Mouse (Mus musculus) right cerebral cortex, postnatal 25 days (tissue): ENCODE data around the gene Phlpp1.

ENCODE experiments used
- DNase-seq: peaks from one replicate; pipeline ENCODE4 v3.0.0; 2022

Gene Phlpp1

DNA sequence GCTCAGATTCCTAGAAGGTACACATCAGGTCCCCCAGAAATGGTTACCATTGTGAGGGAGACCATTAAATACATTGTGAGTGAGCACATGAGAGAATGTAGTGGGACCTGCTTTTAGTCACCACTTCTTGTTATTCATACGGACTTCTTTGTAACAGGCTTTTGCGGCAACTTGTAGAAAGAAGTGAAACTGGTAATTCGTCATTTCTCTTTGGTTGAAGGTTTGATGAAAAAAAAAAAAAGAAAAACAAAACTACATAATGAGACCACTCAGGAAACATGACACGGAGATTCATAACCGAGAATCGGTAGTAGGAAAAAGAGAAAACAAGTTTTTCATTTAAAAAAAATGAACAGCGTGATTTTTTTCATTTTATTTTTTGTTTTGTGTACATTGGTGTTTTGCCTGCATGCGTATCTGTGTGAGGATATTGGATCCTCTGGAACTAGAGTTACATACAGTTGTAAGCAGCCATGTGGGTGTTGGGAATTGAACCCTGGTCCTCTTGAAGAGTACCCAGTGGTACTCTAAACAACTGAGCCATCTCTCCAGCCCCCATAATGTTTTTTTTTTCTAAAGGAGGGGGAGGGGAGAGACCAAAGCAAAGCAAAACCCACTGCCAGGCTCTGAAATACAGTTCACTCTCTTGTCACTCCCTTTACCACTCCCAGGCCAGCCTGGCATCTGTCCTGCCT, 150.0 kb downstream of the Phlpp1 start:
- DNase-seq: no peak

- DNase-seq: no peak
These were observed 155.1 kb downstream of the Phlpp1 start for GRCm38 (mm10) chr1:106326691-106327090.

DNA sequence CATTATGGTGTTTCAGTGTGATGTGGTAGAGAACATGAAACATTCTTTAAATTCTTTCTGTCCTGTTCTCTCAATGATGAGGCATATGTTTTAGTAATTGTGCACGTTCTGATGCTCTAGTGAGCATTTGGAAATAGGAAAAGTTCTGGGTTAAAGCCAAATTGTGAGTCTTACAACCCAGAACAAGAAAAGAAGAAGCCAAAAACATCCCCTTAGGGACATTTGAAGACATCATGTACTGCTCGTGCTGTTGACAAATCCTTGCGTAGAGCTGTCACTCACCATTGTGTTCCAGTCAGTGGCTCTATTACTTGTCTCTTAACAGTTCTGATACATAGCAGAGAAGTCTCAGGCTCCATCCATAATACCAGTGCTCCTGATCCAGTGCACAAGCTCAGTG, 170.5 kb downstream of the Phlpp1 start:
- DNase-seq: no peak

- DNase-seq: no peak
These were observed 173.7 kb downstream of the Phlpp1 start for GRCm38 (mm10) chr1:106345265-106345664.

GRCm38 (mm10) chr1:106346776-106347175, 175.2 kb downstream of the Phlpp1 start:
- DNase-seq: no peak

- DNase-seq: no peak
These were observed 177.6 kb downstream of the Phlpp1 start for GRCm38 (mm10) chr1:106349116-106349515.

- no peak for DNase-seq
These were observed 180.0 kb downstream of the Phlpp1 start for GRCm38 (mm10) chr1:106351512-106351911.

GRCm38 (mm10) chr1:106352801-106353511, 181.4 kb downstream of the Phlpp1 start:
- DNase-seq: peak; percentile 31

GRCm38 (mm10) chr1:106353993-106354392, 182.4 kb downstream of the Phlpp1 start:
- DNase-seq: no peak

DNA sequence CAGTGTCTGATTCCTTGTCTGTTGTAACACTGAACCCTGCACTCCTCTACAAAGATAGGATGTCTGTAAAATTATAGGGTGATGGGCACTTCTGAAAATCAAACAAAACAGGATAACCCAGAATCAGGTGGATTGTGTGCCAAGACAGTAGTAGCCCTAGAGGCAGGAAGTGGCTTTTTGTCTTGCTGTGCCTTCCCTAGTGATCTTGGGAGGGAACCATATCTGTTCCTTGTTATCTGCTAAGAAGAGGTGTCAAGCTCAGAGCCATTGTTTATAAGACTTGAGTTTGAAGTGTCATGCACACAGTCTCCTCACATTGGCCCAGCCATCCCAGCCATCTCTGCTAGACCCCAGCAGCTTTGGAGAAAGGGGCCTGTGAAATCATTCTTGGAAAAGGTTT, 187.9 kb downstream of the Phlpp1 start:
- no peak for DNase-seq

GRCm38 (mm10) chr1:106362841-106363604, 191.5 kb downstream of the Phlpp1 start:
- DNase-seq: no peak

- no peak for DNase-seq
These were observed 197.8 kb downstream of the Phlpp1 start for GRCm38 (mm10) chr1:106369330-106369729.

DNA sequence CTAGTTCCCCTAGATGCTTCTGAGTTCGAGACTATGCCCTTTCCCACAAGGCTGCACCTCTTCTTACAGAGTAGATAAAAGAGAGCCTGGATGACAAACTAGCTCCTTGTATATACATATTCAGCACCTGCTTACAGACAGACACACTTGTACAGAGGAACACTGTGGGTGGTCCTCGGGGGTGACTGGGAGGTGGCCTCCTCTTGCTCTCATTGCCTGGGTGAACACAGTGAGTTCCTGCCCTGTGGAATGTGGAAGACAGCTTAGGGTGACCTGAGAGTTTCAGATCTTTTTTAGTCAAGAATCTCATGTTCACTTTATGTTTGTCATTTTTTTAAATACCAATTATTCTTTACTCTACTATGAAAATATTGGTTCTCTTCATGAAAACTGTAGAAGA, 200.9 kb downstream of the Phlpp1 start:
- DNase-seq: no peak

DNA sequence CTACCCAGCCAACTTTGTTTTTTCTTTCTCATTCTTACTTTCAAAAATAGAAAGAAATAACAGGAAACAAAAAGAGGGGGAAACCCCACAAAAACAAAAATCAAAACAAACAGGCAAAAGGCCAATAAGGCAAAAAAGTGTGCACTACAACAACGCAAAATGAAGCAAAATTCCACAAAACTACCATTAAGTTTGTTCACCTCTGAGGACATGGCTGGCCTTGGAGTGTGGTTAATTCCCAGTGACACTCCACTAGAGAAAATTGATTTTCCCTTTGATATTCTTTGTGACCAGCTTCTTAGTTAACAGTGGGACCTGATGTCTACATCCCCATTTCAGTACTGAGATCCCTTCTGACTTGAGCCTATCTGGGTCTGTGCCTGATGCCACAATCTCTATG, 202.1 kb downstream of the Phlpp1 start:
- DNase-seq: no peak

DNA sequence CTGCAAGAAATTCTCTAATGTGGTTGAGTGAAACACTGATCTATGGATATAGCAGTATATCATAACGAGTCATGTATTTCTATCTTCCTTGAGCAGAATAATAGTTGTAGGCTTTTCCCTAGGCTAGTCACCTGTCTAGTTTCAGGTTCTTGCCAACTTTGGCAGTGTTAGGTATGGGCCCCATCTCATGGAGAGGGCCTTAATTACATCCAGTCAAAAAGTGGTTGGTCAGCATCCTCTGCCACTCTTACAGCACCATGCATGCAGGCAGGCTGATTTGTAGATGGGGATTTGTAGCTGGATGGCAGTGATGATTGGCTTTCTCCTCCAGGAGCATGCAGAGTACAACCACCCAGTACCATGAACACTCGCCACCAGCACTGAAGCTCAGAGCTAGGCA, 202.7 kb downstream of the Phlpp1 start:
- no peak for DNase-seq

DNA sequence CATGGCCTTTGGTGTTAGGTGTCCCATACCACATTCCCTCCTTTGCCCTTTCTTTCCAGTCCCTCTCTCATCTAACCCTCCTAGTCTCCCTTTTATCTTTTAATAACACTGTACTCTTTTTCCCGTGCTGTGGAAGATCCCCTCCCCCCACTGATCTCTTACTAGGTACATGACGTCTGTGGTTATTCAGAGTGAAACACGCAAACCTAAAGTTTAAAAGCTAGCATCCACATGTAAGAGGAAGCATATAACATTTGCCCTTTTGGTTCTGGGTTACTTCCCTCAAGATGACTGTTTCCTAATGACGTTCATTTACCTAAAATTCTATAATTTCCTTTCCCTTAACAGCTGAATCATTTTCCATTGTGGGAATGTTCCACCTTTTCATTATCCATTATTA, 203.4 kb downstream of the Phlpp1 start:
- DNase-seq: no peak

DNA sequence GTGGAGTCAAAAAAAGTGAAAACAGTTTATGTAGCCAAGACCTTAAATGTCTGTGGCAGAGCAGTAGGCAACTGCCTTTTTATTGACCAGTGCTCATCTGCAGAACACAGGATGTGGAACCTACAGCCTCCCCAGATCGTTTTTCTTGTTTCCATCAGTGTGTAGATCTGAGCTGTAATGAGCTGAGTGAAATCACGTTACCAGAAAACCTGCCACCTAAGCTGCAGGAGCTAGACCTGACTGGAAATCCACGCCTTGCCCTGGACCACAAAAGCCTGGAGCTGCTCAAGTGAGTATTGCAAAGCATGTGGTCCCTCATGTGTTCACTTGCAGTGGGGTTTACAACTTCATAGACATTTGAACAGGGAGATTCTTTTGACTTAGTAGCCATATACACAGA, 204.5 kb downstream of the Phlpp1 start:
- DNase-seq: no peak

GRCm38 (mm10) chr1:106380465-106380864, 208.9 kb downstream of the Phlpp1 start:
- DNase-seq: no peak

DNA sequence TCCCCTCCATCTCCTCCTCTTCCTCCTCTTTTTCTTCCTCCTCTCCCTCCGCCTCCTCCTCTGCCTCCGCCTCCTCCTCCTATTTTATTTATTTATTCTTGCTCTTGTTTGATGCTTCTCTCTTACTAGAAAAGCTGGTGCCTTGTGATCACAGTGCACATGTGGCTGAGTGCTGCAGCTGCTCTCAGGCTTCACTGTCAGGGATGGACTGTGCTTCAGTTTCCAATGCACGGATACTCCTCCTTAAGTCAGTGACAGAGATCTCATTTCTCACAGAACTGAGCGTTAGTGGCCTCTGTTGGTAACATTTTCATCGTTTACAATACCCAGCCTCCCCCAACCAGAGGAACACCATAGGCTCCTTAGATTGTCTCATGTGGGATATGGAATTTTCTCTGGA, 215.0 kb downstream of the Phlpp1 start:
- no peak for DNase-seq

DNA sequence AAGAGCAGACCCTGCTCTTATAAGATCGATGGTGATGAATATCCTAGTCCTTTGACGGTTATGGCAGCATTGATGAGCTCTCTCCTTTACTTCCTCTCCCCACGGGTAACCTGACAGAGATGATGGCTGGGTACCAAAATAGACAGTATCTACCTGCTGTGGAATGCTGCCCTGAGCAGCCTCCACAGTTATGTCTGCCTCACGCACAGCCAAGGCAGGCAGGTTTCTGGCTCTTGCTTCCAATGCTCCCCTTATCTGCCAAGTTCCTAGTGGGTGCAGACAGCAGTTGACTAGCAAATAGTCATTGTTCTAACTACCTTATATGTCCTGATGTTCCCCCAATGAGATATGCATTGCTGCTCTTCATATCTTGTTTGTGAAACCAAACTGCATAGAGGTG, 215.7 kb downstream of the Phlpp1 start:
- DNase-seq: no peak

- no peak for DNase-seq
These were observed 218.1 kb downstream of the Phlpp1 start for GRCm38 (mm10) chr1:106389673-106390072.

DNA sequence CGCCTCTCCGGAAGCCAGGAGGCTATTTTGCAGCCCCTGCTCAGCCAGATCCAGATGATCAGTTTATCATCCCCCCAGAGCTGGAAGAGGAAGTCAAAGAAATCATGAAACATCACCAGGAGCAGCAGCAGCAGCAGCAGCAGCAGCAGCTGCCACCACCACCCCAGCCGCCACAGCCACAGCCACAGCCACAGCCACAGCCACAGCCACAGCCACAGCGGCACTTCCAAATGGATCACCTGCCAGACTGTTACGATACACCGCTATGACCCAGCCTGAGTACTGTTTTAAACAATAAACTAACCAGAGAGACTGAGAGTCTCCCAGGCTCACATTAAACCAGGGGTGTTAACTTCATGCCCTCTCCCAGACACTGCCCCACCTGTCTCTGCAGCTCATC, 221.5 kb downstream of the Phlpp1 start:
- DNase-seq: no peak

- DNase-seq: no peak
These were observed 223.1 kb downstream of the Phlpp1 start for GRCm38 (mm10) chr1:106394678-106395077.

DNA sequence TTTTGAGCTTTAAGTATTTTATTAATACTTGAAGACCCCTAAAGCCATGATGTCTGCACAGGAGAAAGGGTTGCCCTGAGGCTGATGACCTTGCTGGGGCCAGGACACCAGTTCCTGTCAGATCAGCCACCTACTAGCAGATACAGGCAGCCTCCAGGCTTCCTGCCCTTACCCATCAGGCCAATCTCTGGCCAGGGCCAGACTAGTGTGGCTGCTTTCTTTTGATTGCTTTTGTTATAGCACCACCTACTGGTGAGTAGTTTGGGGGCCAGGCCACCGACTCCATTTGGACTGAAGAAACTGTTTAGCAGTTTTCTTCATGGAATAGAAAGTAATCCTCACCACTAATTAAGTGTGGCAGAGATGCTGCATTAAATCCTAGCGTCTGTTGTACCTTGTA, 223.9 kb downstream of the Phlpp1 start:
- no peak for DNase-seq
